Mouse (Mus musculus): Measurements from ENCODE around the gene Pde4a. TPM values are rescaled to one million over a fixed set of nuclear protein-coding genes. Genes with fewer than 3 reads are reported as not detected.

Pde4a gene
- polyA plus RNA-seq, 1 experiment from 2014 or later, result 11.3 TPM

DNA sequence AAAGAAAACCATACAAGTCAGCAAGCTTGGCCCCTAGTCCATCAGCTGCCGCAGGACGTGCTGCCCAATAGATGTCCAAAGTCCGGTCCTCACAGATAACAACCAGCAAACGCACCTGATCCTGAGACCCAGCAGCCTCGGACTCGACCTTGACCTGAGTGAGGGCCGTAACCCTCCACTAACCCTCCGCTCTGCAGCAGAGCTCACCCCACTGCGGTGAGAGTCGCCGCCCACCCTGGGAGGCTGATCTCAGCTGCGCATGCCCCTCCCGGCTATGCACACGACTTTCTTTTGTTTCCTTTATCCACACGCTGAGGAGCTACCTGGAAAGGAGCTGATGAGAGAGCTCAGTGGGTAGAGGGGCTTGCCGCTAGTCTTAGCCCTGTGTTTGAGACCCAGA is 61.8 kb downstream of the Pde4a start:
- H3K27me3 ChIP-seq, result peaks cover 31% of the 10 kb centered on the region
- 14% methylated on average over 16 of the region's 16 CpGs for WGBS
- H3K36me3 ChIP-seq, result peaks cover 33% of the 10 kb centered on the region
- no peak overlapping the region for H3K27ac ChIP-seq (replicated peaks)
- peak overlapping the region; percentile 42 for H3K4me2 ChIP-seq (replicated peaks)
- peaks cover 4% of the 10 kb centered on the region; the same call in 1 of the 2 replicates for H3K9me3 ChIP-seq
- ATAC-seq (ENCODE audit: low FRiP score, low read depth), result no peak
- H3K4me3 ChIP-seq, result peak overlapping the region; percentile 18
- H3K9ac ChIP-seq (replicated peaks), result peak overlapping the region; percentile 43; the same call in 1 of the 2 replicates
- peaks cover 5% of the 10 kb centered on the region for H3K4me1 ChIP-seq

DNA sequence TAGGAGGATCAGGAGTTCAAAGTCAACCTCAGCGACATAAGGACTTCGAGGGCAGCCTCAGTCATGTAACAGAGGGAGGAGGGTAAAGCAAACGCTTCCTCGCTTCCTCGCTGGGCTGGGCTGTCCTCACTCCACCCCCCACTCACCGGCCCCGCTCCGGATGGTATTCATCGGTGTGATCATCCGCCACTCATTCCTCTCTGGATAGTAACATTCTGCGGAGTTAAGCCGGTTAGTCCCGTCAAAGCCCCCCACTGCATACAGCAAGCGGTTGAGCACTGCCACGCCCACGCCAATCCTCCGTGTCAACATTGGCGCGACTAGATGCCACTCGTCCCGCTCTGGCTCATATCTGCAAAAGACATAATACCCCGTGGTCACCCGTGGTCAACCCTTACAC is 66.0 kb downstream of the Pde4a start:
- Histone ChIP-seq H3K27me3 (peaks cover 19% of the 10 kb centered on the region; the same call in 1 of the 2 replicates), H3K4me3 (no peak overlapping the region), H3K9ac (replicated peaks) (no peak overlapping the region), H3K36me3 (peaks cover 52% of the 10 kb centered on the region), H3K27ac (replicated peaks) (no peak overlapping the region), H3K9me3 (no peaks in the 10 kb centered on the region), H3K4me1 (peaks cover 5% of the 10 kb centered on the region), H3K4me2 (replicated peaks) (no peak overlapping the region)
- 47% methylated on average over 23 of the region's 23 CpGs for WGBS
- ATAC-seq (ENCODE audit: low FRiP score, low read depth), result no peak

DNA sequence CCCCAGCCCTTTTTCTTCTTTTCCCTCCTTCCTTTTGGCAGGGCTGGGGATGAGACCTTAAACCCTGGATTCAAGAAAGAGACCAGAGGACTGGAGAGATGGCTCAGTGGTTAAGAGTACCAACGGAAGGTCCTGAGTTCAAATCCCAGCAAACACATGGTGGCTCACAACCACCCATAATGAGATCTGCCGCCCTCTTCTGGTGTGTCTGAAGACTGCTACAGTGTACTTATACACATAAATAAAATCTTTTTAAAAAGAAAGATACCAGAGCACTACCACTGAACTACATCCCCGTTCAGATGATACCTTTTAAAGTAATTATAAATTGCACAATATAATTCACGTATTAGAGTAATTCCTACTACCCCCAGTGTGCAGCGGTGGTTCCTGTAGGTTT is 67.4 kb downstream of the Pde4a start:
- Histone ChIP-seq H3K27ac (replicated peaks) (no peak overlapping the region), H3K4me3 (no peak overlapping the region), H3K36me3 (peaks cover 52% of the 10 kb centered on the region), H3K4me2 (replicated peaks) (no peak overlapping the region), H3K4me1 (peaks cover 11% of the 10 kb centered on the region), H3K27me3 (peaks cover 11% of the 10 kb centered on the region; the same call in 1 of the 2 replicates), H3K9me3 (no peaks in the 10 kb centered on the region), H3K9ac (replicated peaks) (no peak overlapping the region)
- ATAC-seq (ENCODE audit: low FRiP score, low read depth), result no peak
- 92% methylated on average over 5 of the region's 5 CpGs for WGBS

DNA sequence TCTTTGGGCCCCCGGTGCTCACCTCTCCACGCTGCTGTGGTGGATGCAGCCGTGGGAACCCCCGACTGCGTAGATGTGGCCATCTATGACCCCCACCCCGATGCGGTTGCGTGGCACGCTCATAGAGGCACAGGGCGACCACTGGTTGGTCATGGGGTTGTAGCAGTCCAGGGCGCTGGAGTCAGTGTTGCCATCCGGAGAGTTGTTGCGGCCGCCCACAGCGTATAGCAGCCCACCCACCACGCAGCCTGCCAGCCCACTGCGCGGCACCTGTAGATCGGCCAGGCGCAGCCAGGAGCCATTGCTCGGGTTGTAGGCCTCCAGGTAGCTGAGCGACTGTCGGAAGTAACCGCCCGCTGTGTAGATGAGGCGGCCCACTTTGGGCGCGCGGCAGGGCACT is 67.9 kb downstream of the Pde4a start:
- peaks cover 8% of the 10 kb centered on the region; the same call in 1 of the 2 replicates for H3K27me3 ChIP-seq
- WGBS, result 88% methylated on average over 29 of the region's 29 CpGs
- no peaks in the 10 kb centered on the region for H3K9me3 ChIP-seq
- H3K4me2 ChIP-seq (replicated peaks), result no peak overlapping the region
- H3K4me1 ChIP-seq, result peaks cover 12% of the 10 kb centered on the region
- ATAC-seq (ENCODE audit: low FRiP score, low read depth), result no peak
- peaks cover 52% of the 10 kb centered on the region for H3K36me3 ChIP-seq
- H3K9ac ChIP-seq (replicated peaks), result no peak overlapping the region; the same call in 1 of the 2 replicates
- no peak overlapping the region for H3K27ac ChIP-seq (replicated peaks)
- H3K4me3 ChIP-seq, result no peak overlapping the region

DNA sequence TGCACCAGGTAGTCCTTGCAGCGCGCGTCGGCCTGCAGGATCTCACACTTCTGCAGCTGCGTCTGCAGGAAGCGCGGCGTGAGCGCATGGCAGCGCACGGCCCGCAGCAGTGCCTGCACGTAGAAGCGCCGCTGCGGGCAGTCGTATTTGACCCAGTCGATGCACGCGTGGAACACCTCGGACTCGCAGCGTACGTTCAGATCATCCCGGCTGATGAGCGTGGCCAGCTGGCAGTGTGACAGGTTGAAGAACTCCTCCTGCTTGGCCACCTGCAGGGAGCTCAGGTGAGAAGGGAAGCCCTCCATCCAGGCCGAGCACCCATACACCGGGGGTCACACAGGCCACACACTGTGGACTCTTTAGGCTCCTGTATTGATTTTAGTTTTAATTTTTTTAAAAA is 68.3 kb downstream of the Pde4a start:
- Histone ChIP-seq H3K4me2 (replicated peaks) (no peak overlapping the region), H3K4me1 (peaks cover 12% of the 10 kb centered on the region), H3K27ac (replicated peaks) (no peak overlapping the region), H3K9me3 (no peaks in the 10 kb centered on the region), H3K4me3 (no peak overlapping the region), H3K27me3 (peaks cover 4% of the 10 kb centered on the region; the same call in 1 of the 2 replicates), H3K36me3 (peaks cover 52% of the 10 kb centered on the region), H3K9ac (replicated peaks) (no peak overlapping the region)
- ATAC-seq (ENCODE audit: low FRiP score, low read depth), result no peak
- WGBS, result 77% methylated on average over 28 of the region's 28 CpGs

DNA sequence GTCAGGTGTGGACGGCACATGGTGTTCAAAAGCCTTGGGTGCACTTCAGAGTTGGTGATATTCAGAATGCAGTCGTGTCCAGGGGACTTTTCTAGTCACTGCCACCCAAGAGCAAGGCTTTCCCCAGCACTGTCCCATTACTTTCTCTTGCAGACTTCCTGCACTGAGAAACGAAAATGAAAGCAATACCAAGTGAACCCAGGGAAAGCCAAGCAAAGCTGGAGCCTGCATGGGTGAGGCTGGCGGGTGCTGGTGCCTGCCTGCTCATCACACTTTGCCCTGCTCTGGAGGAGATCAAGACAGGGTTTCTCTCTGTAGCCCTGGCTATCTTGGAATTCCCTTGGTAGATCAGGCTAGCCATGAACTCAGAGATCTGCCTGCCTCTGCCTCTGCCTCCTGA is 69.8 kb downstream of the Pde4a start:
- 83% methylated on average over 4 of the region's 4 CpGs for WGBS
- peaks cover 15% of the 10 kb centered on the region for H3K27me3 ChIP-seq
- H3K9me3 ChIP-seq, result no peaks in the 10 kb centered on the region
- H3K4me2 ChIP-seq (replicated peaks), result no peak overlapping the region
- peaks cover 38% of the 10 kb centered on the region for H3K36me3 ChIP-seq
- no peak overlapping the region for H3K9ac ChIP-seq (replicated peaks)
- H3K27ac ChIP-seq (replicated peaks), result no peak overlapping the region
- H3K4me1 ChIP-seq, result peaks cover 18% of the 10 kb centered on the region
- H3K4me3 ChIP-seq, result no peak overlapping the region
- no peak for ATAC-seq (ENCODE audit: low FRiP score, low read depth)

DNA sequence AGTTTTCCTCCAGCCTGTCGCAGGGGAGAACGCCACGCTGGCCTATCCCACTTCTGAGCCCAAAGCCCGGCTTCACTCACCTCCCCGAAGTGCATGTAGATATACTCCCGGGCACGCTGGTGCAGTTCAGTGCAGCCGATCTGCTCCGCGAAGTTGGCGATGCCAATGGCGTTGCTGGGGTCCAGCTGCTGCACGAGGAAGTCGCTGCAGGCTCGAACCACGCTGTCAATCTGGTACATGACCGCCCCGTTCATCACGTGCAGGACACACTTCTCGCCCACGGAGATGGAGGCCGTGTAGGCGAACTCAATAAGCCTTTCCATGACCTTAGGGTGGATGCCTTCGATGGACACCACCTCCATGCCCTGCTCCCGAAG is 71.5 kb downstream of the Pde4a start:
- Histone ChIP-seq H3K4me3 (peak overlapping the region; percentile 94), H3K36me3 (peaks cover 23% of the 10 kb centered on the region), H3K9me3 (no peaks in the 10 kb centered on the region), H3K27me3 (peaks cover 28% of the 10 kb centered on the region), H3K4me1 (peaks cover 18% of the 10 kb centered on the region), H3K9ac (replicated peaks) (peak overlapping the region; percentile 95; the same call in 1 of the 2 replicates), H3K4me2 (replicated peaks) (peak overlapping the region; percentile 83), H3K27ac (replicated peaks) (no peak overlapping the region)
- ATAC-seq (ENCODE audit: low FRiP score, low read depth), result no peak
- WGBS, result 81% methylated on average over 25 of the region's 25 CpGs

DNA sequence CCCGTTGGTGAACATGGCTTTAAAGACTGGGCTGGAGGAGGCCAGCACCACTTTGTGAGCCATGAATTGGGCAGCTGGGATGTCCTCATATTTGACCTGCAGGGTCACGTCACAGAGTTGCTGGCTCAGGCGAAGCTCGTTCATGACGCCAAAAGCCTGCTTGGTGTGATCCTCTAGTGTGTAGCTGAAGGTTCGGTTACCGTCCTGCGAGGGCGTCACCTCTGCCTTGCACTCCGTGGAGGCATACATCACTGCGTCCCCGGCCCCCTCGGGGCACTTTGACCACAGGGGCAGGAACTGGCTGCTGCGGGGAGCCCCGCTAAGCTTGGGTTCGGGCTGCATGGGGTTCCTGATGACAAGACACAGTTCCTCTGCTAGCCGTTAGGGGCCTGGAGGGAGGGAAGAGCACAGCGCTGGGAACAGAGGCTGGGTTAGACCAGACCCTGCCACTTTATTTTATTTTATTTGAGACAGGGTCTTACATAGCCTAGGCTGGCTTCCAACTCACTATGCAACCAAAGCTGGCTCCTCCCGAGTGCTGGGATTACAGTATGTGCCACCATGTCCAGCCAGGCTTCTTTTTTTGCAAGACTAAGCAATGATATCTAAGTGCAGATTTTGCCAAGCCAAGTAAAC is 72.0 kb downstream of the Pde4a start:
- Histone ChIP-seq H3K4me2 (replicated peaks) (peak overlapping the region; percentile 83), H3K36me3 (peaks cover 19% of the 10 kb centered on the region), H3K4me1 (peaks cover 18% of the 10 kb centered on the region), H3K27me3 (peaks cover 33% of the 10 kb centered on the region), H3K27ac (replicated peaks) (peak overlapping the region; percentile 86), H3K9ac (replicated peaks) (peak overlapping the region; percentile 95), H3K4me3 (peak overlapping the region; percentile 94), H3K9me3 (no peaks in the 10 kb centered on the region)
- 0 out of 2 replicates have a peak, but pooled peaks have one; percentile 39 for ATAC-seq (ENCODE audit: low FRiP score, low read depth)
- WGBS, result 16% methylated on average over 19 of the region's 19 CpGs

DNA sequence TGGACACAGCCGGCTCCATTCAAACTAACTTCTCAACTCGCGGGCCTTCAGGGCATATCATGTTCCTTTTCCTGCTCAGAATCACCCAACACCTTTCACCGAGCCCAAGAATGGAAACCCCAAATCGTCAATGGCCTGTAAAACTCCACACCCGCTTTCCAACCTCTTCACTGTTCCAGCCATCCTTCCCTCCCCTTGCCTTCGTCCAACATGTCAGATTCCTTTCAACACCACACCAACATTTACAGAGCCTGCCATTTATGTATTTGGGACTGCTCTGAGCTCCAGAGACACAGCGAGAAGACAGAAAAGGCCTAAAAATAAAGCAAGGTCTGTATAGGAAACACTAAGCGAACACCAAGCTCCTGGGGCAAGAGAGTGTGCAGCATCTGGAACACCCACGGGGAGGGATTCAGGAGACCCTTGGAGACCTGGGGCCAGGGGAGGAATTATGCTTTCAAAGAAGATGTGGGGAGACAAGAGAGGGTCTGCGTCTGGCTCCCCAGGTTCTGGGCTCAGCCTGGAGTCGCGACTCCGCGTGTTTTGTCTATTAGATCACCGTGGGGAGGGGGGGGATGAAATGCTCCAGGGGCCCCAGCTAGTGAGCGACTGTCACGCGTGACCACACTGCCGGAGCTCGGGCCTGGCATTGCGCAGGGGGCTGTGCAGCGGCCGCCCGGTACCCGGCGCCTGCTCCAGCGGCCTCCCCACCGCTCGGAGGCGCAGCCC is 72.7 kb downstream of the Pde4a start:
- Histone ChIP-seq H3K9me3 (no peaks in the 10 kb centered on the region), H3K4me3 (peak overlapping the region; percentile 94), H3K36me3 (peaks cover 14% of the 10 kb centered on the region), H3K27ac (replicated peaks) (peak overlapping the region; percentile 86), H3K27me3 (peaks cover 40% of the 10 kb centered on the region), H3K4me1 (peaks cover 18% of the 10 kb centered on the region), H3K4me2 (replicated peaks) (peak overlapping the region; percentile 83), H3K9ac (replicated peaks) (peak overlapping the region; percentile 95)
- ATAC-seq (ENCODE audit: low FRiP score, low read depth), result peak; percentile 7; the same call in 1 of the 2 replicates
- WGBS, result under 1% methylated on average over 24 of the region's 31 CpGs

DNA sequence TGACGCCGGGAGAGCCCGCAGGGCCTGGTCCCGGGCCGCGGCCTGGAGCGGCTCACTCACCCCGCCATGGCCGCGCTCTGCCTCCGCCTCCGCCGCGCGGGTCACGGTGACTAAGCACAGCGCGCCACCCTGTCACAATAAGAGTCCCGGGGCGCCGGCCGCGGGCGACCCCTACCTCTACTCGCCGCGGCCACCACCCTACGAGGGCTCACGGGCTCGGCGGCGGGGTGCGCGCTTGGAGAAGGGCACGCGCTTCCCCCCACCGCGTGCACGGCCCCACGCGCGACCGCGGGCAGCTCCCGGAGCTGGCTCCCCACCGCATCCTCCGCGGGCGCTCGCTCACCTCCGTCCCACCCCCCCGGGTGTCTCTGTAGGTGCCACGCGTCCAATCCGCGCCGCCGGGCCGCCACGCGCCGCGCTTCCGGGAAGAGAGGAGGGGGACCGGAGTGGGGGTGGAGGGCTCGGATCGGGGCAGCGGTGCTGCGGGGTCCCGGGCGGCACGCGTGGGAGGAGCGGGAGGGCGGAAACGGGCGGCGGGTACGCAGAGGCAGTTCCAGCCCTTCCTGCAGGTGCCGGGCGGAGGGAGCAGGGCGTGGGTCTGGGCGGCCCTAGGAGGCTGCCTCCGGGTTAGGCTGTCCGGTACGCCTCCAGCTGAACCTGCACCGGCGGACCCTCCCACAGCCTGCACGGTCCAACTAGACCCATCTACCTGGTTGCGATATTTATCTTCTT is 73.4 kb downstream of the Pde4a start, which contains the start of gene Keap1:
Gene Keap1, minus strand, starts transcription at position 629 of the 732 bp plus-strand sequence.
- Histone ChIP-seq H3K27ac (replicated peaks) (peak within 1 kb of the TSS; percentile 86), H3K4me2 (replicated peaks) (peak within 1 kb of the TSS; percentile 83), H3K9ac (replicated peaks) (peak within 1 kb of the TSS; percentile 95), H3K27me3 (peaks cover 47% of the 10 kb centered on the region), H3K36me3 (peaks cover 7% of the 10 kb centered on the region), H3K4me1 (peaks cover 21% of the 10 kb centered on the region), H3K9me3 (no peaks in the 10 kb centered on the region), H3K4me3 (peak within 1 kb of the TSS; percentile 94)
- WGBS, result under 1% methylated on average over 87 of the region's 90 CpGs
- peak; percentile 90 for ATAC-seq (ENCODE audit: low FRiP score, low read depth)

DNA sequence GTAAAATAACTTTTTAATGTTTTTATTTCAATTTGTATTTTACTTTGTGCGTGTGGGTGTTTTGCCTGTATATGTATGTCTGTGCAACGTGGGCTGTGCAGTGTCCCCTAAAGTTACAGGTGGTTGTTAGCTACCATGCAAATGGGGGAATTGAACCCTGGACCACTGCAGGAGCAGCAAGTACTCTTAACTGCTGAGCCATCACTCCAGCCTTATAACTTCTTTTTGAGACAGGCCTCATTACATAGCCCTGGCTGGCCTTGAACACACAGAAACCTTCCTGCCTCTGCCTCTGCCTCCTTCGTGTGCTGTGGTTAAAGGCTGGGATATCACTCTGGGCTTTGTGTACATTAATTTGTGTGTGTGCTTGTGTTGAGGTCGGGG is 73.9 kb downstream of the Pde4a start:
- Histone ChIP-seq H3K27me3 (peaks cover 53% of the 10 kb centered on the region), H3K27ac (replicated peaks) (no peak overlapping the region), H3K4me2 (replicated peaks) (peak overlapping the region; percentile 83), H3K9me3 (no peaks in the 10 kb centered on the region), H3K36me3 (peaks cover 6% of the 10 kb centered on the region), H3K9ac (replicated peaks) (peak overlapping the region; percentile 95), H3K4me1 (peaks cover 27% of the 10 kb centered on the region), H3K4me3 (peak overlapping the region; percentile 94)
- WGBS, result 37% methylated on average over 4 of the region's 4 CpGs
- no peak for ATAC-seq (ENCODE audit: low FRiP score, low read depth)

DNA sequence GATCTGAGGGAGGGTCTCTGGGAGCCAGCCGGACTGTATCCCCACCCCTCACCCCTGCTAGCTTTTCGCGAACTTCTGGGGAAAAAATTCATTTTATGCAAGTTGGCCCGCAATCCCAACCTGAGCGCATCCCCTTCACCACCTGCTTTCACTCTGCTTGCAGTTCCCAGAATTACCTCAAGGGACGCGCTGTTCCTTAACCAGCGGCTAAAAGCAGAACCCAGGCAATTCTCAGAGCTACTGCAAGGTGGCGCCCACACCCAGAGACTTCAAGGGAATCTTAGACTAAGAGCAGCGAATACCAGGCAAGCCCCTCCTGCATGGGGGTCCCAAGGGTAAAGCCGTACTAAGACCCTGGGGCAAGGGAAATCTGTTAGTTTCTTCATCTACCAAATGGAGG is 75.8 kb downstream of the Pde4a start:
- no peaks in the 10 kb centered on the region for H3K9me3 ChIP-seq
- H3K4me3 ChIP-seq, result no peak overlapping the region
- H3K36me3 ChIP-seq, result no peaks in the 10 kb centered on the region
- H3K4me1 ChIP-seq, result peaks cover 35% of the 10 kb centered on the region
- ATAC-seq (ENCODE audit: low FRiP score, low read depth), result no peak
- H3K9ac ChIP-seq (replicated peaks), result no peak overlapping the region
- WGBS, result 5% methylated on average over 11 of the region's 11 CpGs
- no peak overlapping the region for H3K27ac ChIP-seq (replicated peaks)
- H3K4me2 ChIP-seq (replicated peaks), result no peak overlapping the region
- H3K27me3 ChIP-seq, result peaks cover 72% of the 10 kb centered on the region

Data from midbrain, embryonic 12.5 days (tissue).